Mouse (Mus musculus) liver, embryonic 15.5 days (tissue): Measurements from ENCODE around the gene Thrb. TPM values are rescaled to one million over a fixed set of nuclear protein-coding genes. Genes with fewer than 3 reads are reported as not detected.

ENCODE experiments used
- ATAC-seq: fragments of 200-750 bp; cut with Nextera tagmentation; 2 replicates; pipeline ENCODE4 v1.8.0; 2017; ENCODE audit warnings: moderate number of reproducible peaks, mild to moderate bottlenecking, moderate library complexity; ENCODE audit not compliant: insufficient read depth
- H3K27ac ChIP-seq: fragments of 300-500 bp; sonication (generic); replicated peaks from 2 replicates; pipeline ENCODE4 v1.5.1; 2015; ENCODE audit warnings: mild to moderate bottlenecking, inconsistent platforms
- H3K27me3 ChIP-seq: fragments of 300-500 bp; sonication (generic); 2 replicates; pipeline ENCODE4 v1.6.1; 2015; ENCODE audit warnings: mild to moderate bottlenecking, inconsistent platforms
- H3K36me3 ChIP-seq: fragments of 300-500 bp; sonication (generic); replicated peaks from 2 replicates; pipeline ENCODE4 v1.6.1; 2015; ENCODE audit warnings: moderate library complexity, mild to moderate bottlenecking, inconsistent platforms
- H3K4me1 ChIP-seq: fragments of 300-500 bp; sonication (generic); replicated peaks from 2 replicates; pipeline ENCODE4 v1.6.1; 2015; ENCODE audit warnings: inconsistent platforms
- H3K4me2 ChIP-seq: fragments of 300-500 bp; sonication (generic); 2 replicates; pipeline ENCODE4 v1.6.1; 2015; ENCODE audit warnings: moderate library complexity, mild to moderate bottlenecking, inconsistent platforms
- H3K4me3 ChIP-seq: fragments of 300-500 bp; sonication (generic); replicated peaks from 2 replicates; pipeline ENCODE4 v1.5.1; 2015; ENCODE audit warnings: mild to moderate bottlenecking, inconsistent platforms
- H3K9ac ChIP-seq: fragments of 300-500 bp; sonication (generic); 2 replicates; pipeline ENCODE4 v1.6.1; 2015; ENCODE audit warnings: moderate library complexity, mild to moderate bottlenecking, inconsistent platforms
- H3K9me3 ChIP-seq: fragments of 300-500 bp; sonication (generic); replicated peaks from 2 replicates; pipeline ENCODE4 v1.6.1; 2016; ENCODE audit warnings: inconsistent platforms
- WGBS: fragments of 180-500 bp; shearing (Covaris S2); methylation state at CpG from one replicate; pipeline ENCODE4 v1.1.7; 2015; ENCODE audit warnings: mixed read lengths; ENCODE audit not compliant: insufficient replicate concordance; 5-methylcytosine and 5-hydroxymethylcytosine counted together
- polyA plus RNA-seq: library from polyadenylated mRNA; unstranded; fragments of >200 nt; fragmentation: Nextera tagmentation; extraction: Ambion mirVana; gene quantifications from 2 replicates; pipeline ENCODE4 v1.2.1, GENCODE M21; 2015

The Thrb gene
- polyA plus RNA-seq, 1 experiment from 2014 or later: 2.1 TPM

GRCm38 (mm10) chr14:17784207-17784806 is 124.2 kb downstream of the Thrb start:
- Histone ChIP-seq H3K36me3 (no peaks in the 10 kb centered on the region), H3K9me3 (no peaks in the 10 kb centered on the region), H3K4me3 (no peak overlapping the region; the same call in 1 of the 2 replicates), H3K27me3 (no peaks in the 10 kb centered on the region), H3K9ac (no peak overlapping the region), H3K4me2 (no peak overlapping the region), H3K27ac (peak overlapping the region; percentile 39; the same call in 1 of the 2 replicates), H3K4me1 (peaks cover 7% of the 10 kb centered on the region)
- WGBS: 12% methylated on average over 5 of the region's 5 CpGs
- ATAC-seq: peak; percentile 79

- H3K9ac ChIP-seq: no peak overlapping the region
- peak overlapping the region; percentile 23 for H3K4me2 ChIP-seq
- H3K4me3 ChIP-seq: no peak overlapping the region
- peak; percentile 52 for ATAC-seq
- H3K27ac ChIP-seq: peak overlapping the region; percentile 59
- WGBS: 48% methylated on average over 3 of the region's 3 CpGs
- H3K4me1 ChIP-seq: peaks cover 7% of the 10 kb centered on the region
- H3K9me3 ChIP-seq: no peaks in the 10 kb centered on the region
- H3K27me3 ChIP-seq: no peaks in the 10 kb centered on the region
- no peaks in the 10 kb centered on the region for H3K36me3 ChIP-seq
Measured at GRCm38 (mm10) chr14:17785370-17785769, 125.3 kb downstream of the Thrb start.

GRCm38 (mm10) chr14:17786249-17786648 is 126.2 kb downstream of the Thrb start:
- WGBS: 20% methylated on average over 2 of the region's 2 CpGs
- Histone ChIP-seq H3K4me3 (no peak overlapping the region), H3K36me3 (no peaks in the 10 kb centered on the region), H3K4me2 (no peak overlapping the region), H3K4me1 (peaks cover 7% of the 10 kb centered on the region), H3K27ac (peak overlapping the region; percentile 5; the same call in 1 of the 2 replicates), H3K9ac (no peak overlapping the region), H3K27me3 (no peaks in the 10 kb centered on the region), H3K9me3 (no peaks in the 10 kb centered on the region)
- no peak for ATAC-seq

- H3K4me3 ChIP-seq: no peak overlapping the region
Measured at GRCm38 (mm10) chr14:17803934-17804602, 144.0 kb downstream of the Thrb start.

GRCm38 (mm10) chr14:17811051-17811450 is 151.0 kb downstream of the Thrb start:
- 43% methylated on average over 4 of the region's 4 CpGs for WGBS
- ATAC-seq: no peak
- Histone ChIP-seq H3K4me1 (no peaks in the 10 kb centered on the region), H3K27me3 (no peaks in the 10 kb centered on the region), H3K9me3 (no peaks in the 10 kb centered on the region), H3K9ac (no peak overlapping the region), H3K4me2 (no peak overlapping the region), H3K4me3 (no peak overlapping the region), H3K27ac (no peak overlapping the region), H3K36me3 (no peaks in the 10 kb centered on the region)

More at GRCm38 (mm10) chr14:17803934-17804602, 144.0 kb downstream of the Thrb start:
- Histone ChIP-seq H3K9me3 (no peaks in the 10 kb centered on the region), H3K27ac (no peak overlapping the region), H3K4me2 (no peak overlapping the region), H3K27me3 (no peaks in the 10 kb centered on the region), H3K9ac (no peak overlapping the region), H3K4me1 (no peaks in the 10 kb centered on the region), H3K36me3 (no peaks in the 10 kb centered on the region)
- 42% methylated on average over 3 of the region's 3 CpGs for WGBS
- ATAC-seq: no peak

- Histone ChIP-seq H3K27me3 (no peaks in the 10 kb centered on the region), H3K4me2 (no peak overlapping the region), H3K9me3 (no peaks in the 10 kb centered on the region), H3K36me3 (no peaks in the 10 kb centered on the region), H3K27ac (no peak overlapping the region), H3K9ac (no peak overlapping the region), H3K4me1 (no peaks in the 10 kb centered on the region), H3K4me3 (no peak overlapping the region)
- 48% methylated on average over 5 of the region's 5 CpGs for WGBS
- no peak for ATAC-seq
Measured at GRCm38 (mm10) chr14:17812414-17812813, 152.4 kb downstream of the Thrb start.

- Histone ChIP-seq H3K4me2 (no peak overlapping the region), H3K36me3 (no peaks in the 10 kb centered on the region), H3K9ac (no peak overlapping the region), H3K9me3 (no peaks in the 10 kb centered on the region), H3K27ac (no peak overlapping the region), H3K4me1 (no peaks in the 10 kb centered on the region), H3K4me3 (no peak overlapping the region), H3K27me3 (no peaks in the 10 kb centered on the region)
- ATAC-seq: no peak
- 36% methylated on average over 2 of the region's 2 CpGs for WGBS
Measured at GRCm38 (mm10) chr14:17815103-17815502, 155.0 kb downstream of the Thrb start.

GRCm38 (mm10) chr14:17818086-17818485 is 158.0 kb downstream of the Thrb start:
- Histone ChIP-seq H3K4me1 (no peaks in the 10 kb centered on the region), H3K27ac (no peak overlapping the region), H3K4me2 (no peak overlapping the region), H3K4me3 (no peak overlapping the region), H3K36me3 (no peaks in the 10 kb centered on the region), H3K9ac (no peak overlapping the region), H3K9me3 (no peaks in the 10 kb centered on the region), H3K27me3 (no peaks in the 10 kb centered on the region)
- ATAC-seq: no peak
- WGBS: 65% methylated on average over 2 of the region's 2 CpGs

- H3K9ac ChIP-seq: no peak overlapping the region
- 51% methylated on average over 7 of the region's 7 CpGs for WGBS
- no peak for ATAC-seq
- H3K4me2 ChIP-seq: no peak overlapping the region
- no peak overlapping the region for H3K4me3 ChIP-seq
- no peaks in the 10 kb centered on the region for H3K9me3 ChIP-seq
- no peak overlapping the region for H3K27ac ChIP-seq
- no peaks in the 10 kb centered on the region for H3K36me3 ChIP-seq
- H3K27me3 ChIP-seq: no peaks in the 10 kb centered on the region
- H3K4me1 ChIP-seq: no peaks in the 10 kb centered on the region
Measured at GRCm38 (mm10) chr14:17822754-17823153, 162.7 kb downstream of the Thrb start.

GRCm38 (mm10) chr14:17827401-17827800 is 167.3 kb downstream of the Thrb start:
- no peaks in the 10 kb centered on the region for H3K9me3 ChIP-seq
- no peak overlapping the region for H3K4me2 ChIP-seq
- H3K9ac ChIP-seq: no peak overlapping the region
- no peak for ATAC-seq
- H3K4me1 ChIP-seq: no peaks in the 10 kb centered on the region
- no peak overlapping the region for H3K4me3 ChIP-seq
- H3K27ac ChIP-seq: no peak overlapping the region
- H3K36me3 ChIP-seq: no peaks in the 10 kb centered on the region
- no peaks in the 10 kb centered on the region for H3K27me3 ChIP-seq
- 49% methylated on average over 6 of the region's 6 CpGs for WGBS

- Histone ChIP-seq H3K27me3 (no peaks in the 10 kb centered on the region), H3K4me3 (no peak overlapping the region), H3K27ac (no peak overlapping the region), H3K9ac (no peak overlapping the region), H3K36me3 (no peaks in the 10 kb centered on the region), H3K9me3 (no peaks in the 10 kb centered on the region), H3K4me1 (no peaks in the 10 kb centered on the region), H3K4me2 (no peak overlapping the region)
- 37% methylated on average over 1 of the region's 1 CpGs for WGBS
- ATAC-seq: no peak
Measured at GRCm38 (mm10) chr14:17835738-17836137, 175.7 kb downstream of the Thrb start.
